Mouse (Mus musculus) lung, embryonic 16.5 days (tissue): ENCODE data around the gene Tk1. TPM values are rescaled to one million over a fixed set of nuclear protein-coding genes. Genes with fewer than 3 reads are reported as not detected.

Experiments used
- ATAC-seq: fragments of 200-750 bp; cut with Nextera tagmentation; 2 replicates; pipeline ENCODE4 v1.8.0; 2017; ENCODE audit warnings: low read depth, mild to moderate bottlenecking, moderate library complexity
- H3K27ac ChIP-seq: fragments of 300-500 bp; sonication (generic); 2 replicates; pipeline ENCODE4 v1.5.1; 2014; ENCODE audit warnings: mild to moderate bottlenecking, control low read depth, low read length
- H3K27me3 ChIP-seq: fragments of 300-500 bp; sonication (generic); 2 replicates; pipeline ENCODE4 v1.6.1; 2014; ENCODE audit warnings: low read depth, low read length, mixed read lengths; ENCODE audit not compliant: control insufficient read depth, insufficient read depth
- H3K36me3 ChIP-seq: fragments of 300-500 bp; sonication (generic); 2 replicates; pipeline ENCODE4 v1.6.1; 2014; ENCODE audit warnings: low read length; ENCODE audit not compliant: control insufficient read depth, insufficient read depth
- H3K4me1 ChIP-seq: fragments of 300-500 bp; sonication (generic); replicated peaks from 2 replicates; pipeline ENCODE4 v1.6.1; 2014; ENCODE audit warnings: low read length, mixed read lengths; ENCODE audit not compliant: control insufficient read depth, insufficient read depth
- H3K4me2 ChIP-seq: fragments of 300-500 bp; sonication (generic); 2 replicates; pipeline ENCODE4 v1.6.1; 2014; ENCODE audit warnings: low read depth, low read length, control low read depth
- H3K4me3 ChIP-seq: fragments of 300-500 bp; sonication (generic); 2 replicates; pipeline ENCODE4 v1.5.1; 2014; ENCODE audit warnings: mild to moderate bottlenecking, low read length, control low read depth
- H3K9ac ChIP-seq: fragments of 300-500 bp; sonication (generic); 2 replicates; pipeline ENCODE4 v1.6.1; 2014; ENCODE audit warnings: low read length, control low read depth
- H3K9me3 ChIP-seq: fragments of 300-500 bp; sonication (generic); 2 replicates; pipeline ENCODE4 v1.6.1; 2016; ENCODE audit warnings: low read length; ENCODE audit not compliant: control insufficient read depth
- WGBS: fragments of 180-500 bp; shearing (Covaris S2); extraction: QIAGEN DNeasy Blood & Tissue Kit; methylation state at CpG from one replicate; pipeline ENCODE4 v1.1.7; 2014; 5-methylcytosine and 5-hydroxymethylcytosine counted together
- polyA plus RNA-seq: library from polyadenylated mRNA; unstranded; fragments of >200 nt; fragmentation: Nextera tagmentation; extraction: Ambion mirVana; gene quantifications from 2 replicates; pipeline ENCODE4 v1.2.1, GENCODE M21; 2015

Tk1 gene
- polyA plus RNA-seq, 1 experiment from 2014 or later, result 131 TPM

DNA sequence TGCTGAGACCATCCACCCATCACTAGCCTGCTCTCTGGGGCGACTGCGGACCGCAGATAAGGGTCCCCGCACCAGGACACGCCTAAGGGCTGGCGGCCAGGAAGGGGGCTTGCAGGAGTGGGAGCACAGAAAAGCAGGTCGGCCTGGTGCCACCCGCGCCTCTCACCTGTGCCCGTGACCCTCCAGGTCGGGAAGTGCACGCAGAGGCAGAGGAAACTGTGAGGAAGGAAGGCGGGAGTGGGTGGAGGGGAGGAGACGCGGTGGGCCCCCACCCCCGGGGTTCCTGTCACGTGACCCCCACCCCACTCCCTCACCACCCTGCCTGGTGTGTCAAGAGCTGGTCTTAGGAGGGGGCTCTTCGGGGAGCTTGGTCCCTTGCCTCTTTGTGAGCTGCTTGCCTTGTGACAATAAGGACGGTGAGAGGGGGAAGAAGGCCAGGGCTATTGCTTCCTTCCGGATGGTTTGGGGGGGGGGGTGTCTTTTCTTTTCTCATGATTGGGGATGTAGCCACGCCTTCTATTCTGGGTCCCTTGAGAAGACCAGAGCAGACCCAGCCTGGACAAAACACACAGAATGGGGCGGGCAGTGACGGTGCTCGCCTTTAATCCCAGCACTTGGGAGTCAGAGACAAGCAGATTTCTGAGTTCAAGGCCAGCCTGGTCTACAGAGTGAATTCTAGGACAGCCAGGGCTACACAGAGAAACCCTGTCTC, 43.7 kb downstream of the Tk1 start, which contains the start of the genes Tmc8 and Tmc6:
Gene Tmc8 (plus strand): TSS at position 84 of the 712 bp plus-strand sequence.
Gene Tmc6 (minus strand): TSS at position 206 of the 712 bp plus-strand sequence.
- H3K4me1 ChIP-seq, result peaks cover 41% of the 10 kb centered on the region
- peak; percentile 10 for ATAC-seq

GRCm38 (mm10) chr11:117781199-117781821, 44.6 kb downstream of the Tk1 start:
- no peaks in the 10 kb centered on the region for H3K9me3 ChIP-seq
- H3K9ac ChIP-seq, result peak overlapping the region; percentile 19
- H3K4me1 ChIP-seq, result peaks cover 41% of the 10 kb centered on the region
- H3K36me3 ChIP-seq, result no peaks in the 10 kb centered on the region
- H3K4me3 ChIP-seq, result peak overlapping the region; percentile 61
- H3K27ac ChIP-seq, result peak overlapping the region; percentile 97
- H3K27me3 ChIP-seq, result no peaks in the 10 kb centered on the region; the same call in 1 of the 2 replicates
- WGBS, result 14% methylated on average over 18 of the region's 18 CpGs
- ATAC-seq, result no peak
- H3K4me2 ChIP-seq, result peak overlapping the region; percentile 98

More for the DNA sequence above, 43.7 kb downstream of the Tk1 start, which contains the start of the genes Tmc8 and Tmc6:
- Histone ChIP-seq H3K9me3 (no peaks in the 10 kb centered on the region), H3K27me3 (no peaks in the 10 kb centered on the region; the same call in 1 of the 2 replicates), H3K4me2 (peak within 1 kb of the TSS; percentile 98), H3K27ac (peak within 1 kb of the TSS; percentile 97), H3K4me3 (peak within 1 kb of the TSS; percentile 61), H3K36me3 (no peaks in the 10 kb centered on the region), H3K9ac (peak within 1 kb of the TSS; percentile 51)
- WGBS, result 46% methylated on average over 21 of the region's 24 CpGs

- WGBS, result 1% methylated on average over 19 of the region's 19 CpGs
- Histone ChIP-seq H3K9me3 (no peaks in the 10 kb centered on the region), H3K27ac (peak overlapping the region; percentile 97), H3K4me3 (peak overlapping the region; percentile 61), H3K4me1 (peaks cover 41% of the 10 kb centered on the region), H3K9ac (peak overlapping the region; percentile 77), H3K4me2 (peak overlapping the region; percentile 98), H3K27me3 (no peaks in the 10 kb centered on the region; the same call in 1 of the 2 replicates), H3K36me3 (no peaks in the 10 kb centered on the region)
- peak; percentile 75 for ATAC-seq
Observed at GRCm38 (mm10) chr11:117780582-117781111, 45.2 kb downstream of the Tk1 start.

DNA sequence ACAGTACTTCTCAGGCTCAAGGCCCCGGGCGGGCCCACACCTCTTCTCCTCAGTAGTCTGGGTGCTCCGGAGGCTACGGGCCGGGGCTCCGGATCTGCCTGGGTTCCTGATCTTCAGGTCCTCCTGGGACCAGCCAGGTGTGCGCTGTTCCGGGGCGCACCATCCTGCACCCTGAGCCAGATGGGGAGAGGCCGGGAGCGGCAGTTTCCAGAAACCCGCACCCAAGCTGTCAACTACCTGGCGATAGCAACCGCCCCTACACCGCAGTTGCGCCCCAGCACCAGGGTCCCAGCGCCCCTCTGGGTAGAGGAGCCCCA, 45.7 kb downstream of the Tk1 start:
- Histone ChIP-seq H3K27me3 (no peaks in the 10 kb centered on the region; the same call in 1 of the 2 replicates), H3K9ac (peak overlapping the region; percentile 77), H3K9me3 (no peaks in the 10 kb centered on the region), H3K4me2 (peak overlapping the region; percentile 98), H3K27ac (peak overlapping the region; percentile 97), H3K4me1 (peaks cover 41% of the 10 kb centered on the region), H3K36me3 (no peaks in the 10 kb centered on the region), H3K4me3 (peak overlapping the region; percentile 61)
- under 1% methylated on average over 17 of the region's 17 CpGs for WGBS
- ATAC-seq, result peak; percentile 6; the same call in 1 of the 2 replicates

DNA sequence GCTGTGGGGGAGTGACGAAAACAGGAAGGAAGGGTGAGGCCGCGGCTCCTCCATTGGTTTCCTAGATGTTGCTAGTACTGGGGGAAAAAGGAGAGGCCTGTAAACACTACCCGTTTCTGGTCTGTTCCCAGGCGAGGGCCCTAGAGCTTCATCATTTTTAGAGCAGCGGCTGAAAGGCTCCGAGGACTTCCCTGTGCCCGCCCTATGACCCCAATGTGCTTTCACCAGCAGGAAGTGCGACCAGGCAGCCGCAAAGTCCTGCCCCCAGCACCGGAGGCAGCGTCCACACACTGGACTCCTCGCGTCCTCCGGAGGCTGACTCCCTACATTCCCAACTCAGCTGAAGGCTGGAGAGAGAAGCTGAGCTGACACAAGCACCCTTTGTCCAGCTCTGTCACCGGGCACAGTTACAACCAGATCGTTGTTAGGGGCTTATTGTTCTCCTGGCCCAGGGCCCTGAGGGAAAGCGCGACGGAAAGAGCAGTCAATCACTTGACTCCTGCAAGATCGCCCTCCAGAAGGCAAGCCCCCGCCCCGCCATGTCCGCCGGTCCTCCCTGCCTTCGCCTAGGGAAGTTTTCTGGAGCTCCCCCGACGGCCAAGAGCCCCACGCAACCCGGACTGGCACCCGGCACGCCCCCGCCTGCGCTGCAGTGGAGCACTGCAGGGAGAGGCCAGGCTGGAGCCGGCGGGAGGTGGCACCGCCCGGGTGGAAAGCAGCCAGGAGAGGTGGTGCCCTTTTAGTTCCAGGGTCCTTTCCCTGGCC, 46.3 kb downstream of the Tk1 start:
- Histone ChIP-seq H3K9ac (peak overlapping the region; percentile 77), H3K4me3 (peak overlapping the region; percentile 61), H3K36me3 (no peaks in the 10 kb centered on the region), H3K9me3 (no peaks in the 10 kb centered on the region), H3K4me1 (peaks cover 41% of the 10 kb centered on the region), H3K27me3 (no peaks in the 10 kb centered on the region; the same call in 1 of the 2 replicates), H3K27ac (peak overlapping the region; percentile 97), H3K4me2 (peak overlapping the region; percentile 98)
- WGBS, result 3% methylated on average over 38 of the region's 38 CpGs
- peak; percentile 34 for ATAC-seq

DNA sequence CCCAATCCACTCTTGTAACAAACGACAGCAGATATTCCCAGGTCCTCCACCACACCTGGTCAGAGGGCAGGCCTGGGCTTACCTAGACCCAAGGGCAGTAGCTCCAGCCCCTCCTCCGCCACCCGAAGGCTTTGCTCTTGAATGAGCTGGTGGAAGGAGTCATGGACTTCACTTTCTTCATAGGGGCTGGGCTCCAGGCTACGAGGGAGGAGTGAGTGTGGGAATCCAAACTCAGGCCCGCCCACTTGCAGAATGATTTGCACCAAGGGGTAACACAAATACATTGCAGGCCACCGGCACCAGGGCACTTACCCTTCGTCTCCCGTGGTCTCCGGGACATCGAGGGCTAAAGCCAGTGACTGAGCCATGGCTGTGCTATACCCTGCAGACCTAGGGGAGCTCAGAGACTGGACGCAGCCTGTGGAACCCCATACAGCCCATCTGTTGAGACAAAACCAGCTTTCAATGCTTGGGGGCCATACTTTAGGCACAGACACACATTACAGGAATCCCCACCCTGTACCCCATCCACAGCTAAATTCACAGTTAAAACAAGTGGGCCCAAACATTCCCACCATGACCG, 47.0 kb downstream of the Tk1 start:
- ATAC-seq, result no peak
- Histone ChIP-seq H3K36me3 (no peaks in the 10 kb centered on the region), H3K27me3 (no peaks in the 10 kb centered on the region; the same call in 1 of the 2 replicates), H3K9me3 (no peaks in the 10 kb centered on the region), H3K4me2 (peak overlapping the region; percentile 98), H3K4me1 (peaks cover 41% of the 10 kb centered on the region), H3K27ac (peak overlapping the region; percentile 97), H3K9ac (peak overlapping the region; percentile 77), H3K4me3 (peak overlapping the region; percentile 61)
- WGBS, result 43% methylated on average over 12 of the region's 12 CpGs

DNA sequence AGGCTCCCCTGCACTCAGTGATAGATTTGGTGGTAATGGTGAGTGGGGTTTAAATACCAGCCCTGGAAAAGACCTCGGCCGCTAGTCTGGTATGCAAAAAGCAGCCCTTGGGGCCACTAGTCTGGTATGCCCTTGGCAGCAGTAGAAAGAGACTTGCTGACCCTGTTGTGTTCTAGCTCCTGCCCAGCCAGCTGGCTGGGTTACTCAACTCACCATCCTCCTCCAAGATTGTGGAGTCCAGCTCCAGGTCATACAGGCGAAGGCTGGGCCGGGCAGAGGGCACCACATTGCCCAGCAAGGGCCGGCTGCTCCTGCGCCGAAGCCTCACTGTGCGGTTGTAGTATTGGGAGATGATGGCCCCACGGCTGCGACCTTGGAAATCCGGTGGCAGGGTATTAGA, 47.9 kb downstream of the Tk1 start:
- no peaks in the 10 kb centered on the region for H3K27me3 ChIP-seq
- H3K4me3 ChIP-seq, result no peak overlapping the region
- 88% methylated on average over 11 of the region's 11 CpGs for WGBS
- peaks cover 36% of the 10 kb centered on the region for H3K4me1 ChIP-seq
- H3K9ac ChIP-seq, result no peak overlapping the region
- H3K9me3 ChIP-seq, result no peaks in the 10 kb centered on the region
- no peak overlapping the region for H3K27ac ChIP-seq
- no peak for ATAC-seq
- H3K4me2 ChIP-seq, result no peak overlapping the region
- H3K36me3 ChIP-seq, result no peaks in the 10 kb centered on the region

GRCm38 (mm10) chr11:117777111-117777510, 48.8 kb downstream of the Tk1 start:
- Histone ChIP-seq H3K9ac (no peak overlapping the region), H3K36me3 (no peaks in the 10 kb centered on the region), H3K9me3 (no peaks in the 10 kb centered on the region), H3K4me2 (no peak overlapping the region), H3K27ac (no peak overlapping the region), H3K4me1 (peaks cover 34% of the 10 kb centered on the region), H3K4me3 (no peak overlapping the region), H3K27me3 (no peaks in the 10 kb centered on the region)
- 85% methylated on average over 5 of the region's 5 CpGs for WGBS
- ATAC-seq, result no peak
